Mouse (Mus musculus) myocyte (in vitro differentiated cells): ENCODE data around the gene Ablim1. TPM values are rescaled to one million over a fixed set of nuclear protein-coding genes. Genes with fewer than 3 reads are reported as not detected.

ENCODE experiments used
- H3K27me3 ChIP-seq: one replicate; pipeline ENCODE4 v1.6.1; 2011; ENCODE audit not compliant: control insufficient read depth, insufficient read depth, insufficient read length
- H3K36me3 ChIP-seq: one replicate; pipeline ENCODE4 v1.6.1; 2011; ENCODE audit not compliant: control insufficient read depth, insufficient read depth
- H3K4me2 ChIP-seq: one replicate; pipeline ENCODE4 v1.6.1; 2011; ENCODE audit warnings: low read depth, control low read depth
- H3K4me3 ChIP-seq: one replicate; pipeline ENCODE4 v1.5.1; 2011; ENCODE audit warnings: mild to moderate bottlenecking, control low read depth, moderate library complexity
- H3K79me2 ChIP-seq: one replicate; pipeline ENCODE4 v1.6.1; 2011; ENCODE audit not compliant: control insufficient read depth, insufficient read depth
- H3ac ChIP-seq: one replicate; pipeline ENCODE4 v1.6.1; 2011; ENCODE audit not compliant: control insufficient read depth, insufficient read length
- CEBPB ChIP-seq: IDR thresholded peaks from 2 replicates; pipeline ENCODE4 v1.6.1; 2011; ENCODE audit warnings: mild to moderate bottlenecking, moderate library complexity; ENCODE audit not compliant: poor library complexity, insufficient read depth, severe bottlenecking
- E2F4 ChIP-seq: IDR thresholded peaks from one replicate; pipeline ENCODE4 v1.6.1; 2011; ENCODE audit warnings: mild to moderate bottlenecking, control low read depth, moderate library complexity; ENCODE audit not compliant: insufficient read depth
- MAX ChIP-seq: IDR thresholded peaks from one replicate; pipeline ENCODE4 v1.6.1; 2011; ENCODE audit warnings: low read depth, mild to moderate bottlenecking, control low read depth
- MYOD1 ChIP-seq, 3 experiments: IDR thresholded peaks; one replicate each; pipeline ENCODE4 v1.6.1; 2011; ENCODE audit warnings: control low read depth in 2 of 3, low read depth in 2 of 3, mild to moderate bottlenecking in 2 of 3, moderate library complexity in 1 of 3; ENCODE audit not compliant: insufficient read length in 2 of 3, control insufficient read depth in 1 of 3
- MYOG ChIP-seq, 3 experiments: IDR thresholded peaks; one replicate each; pipeline ENCODE4 v1.6.1; 2011; ENCODE audit warnings: control low read depth in 2 of 3, low read depth in 2 of 3, mild to moderate bottlenecking in 2 of 3; ENCODE audit not compliant: insufficient read length in 2 of 3, control insufficient read depth in 1 of 3, insufficient read depth in 1 of 3
- POLR2A ChIP-seq: IDR thresholded peaks from one replicate; pipeline ENCODE4 v1.6.1; 2011; ENCODE audit warnings: low read depth, mild to moderate bottlenecking, control low read depth, moderate library complexity; ENCODE audit not compliant: insufficient read length
- POLR2AphosphoS2 ChIP-seq: IDR thresholded peaks from one replicate; pipeline ENCODE4 v1.6.1; 2011; ENCODE audit warnings: low read depth, control low read depth; ENCODE audit not compliant: insufficient read length
- REST ChIP-seq: IDR thresholded peaks from one replicate; pipeline ENCODE4 v1.6.1; 2011; ENCODE audit warnings: mild to moderate bottlenecking, control low read depth, moderate library complexity; ENCODE audit not compliant: insufficient read depth, insufficient read length
- SRF ChIP-seq: IDR thresholded peaks from one replicate; pipeline ENCODE4 v1.6.1; 2011; ENCODE audit warnings: low read depth; ENCODE audit not compliant: control insufficient read depth, insufficient read length
- TCF12 ChIP-seq: IDR thresholded peaks from one replicate; pipeline ENCODE4 v1.6.1; 2011; ENCODE audit warnings: mild to moderate bottlenecking, control low read depth; ENCODE audit not compliant: poor library complexity, insufficient read depth, severe bottlenecking
- TCF3 ChIP-seq: IDR thresholded peaks from one replicate; pipeline ENCODE4 v1.6.1; 2011; ENCODE audit warnings: low read depth, control low read depth; ENCODE audit not compliant: insufficient read length
- USF1 ChIP-seq: IDR thresholded peaks from one replicate; pipeline ENCODE4 v1.6.1; 2011; ENCODE audit warnings: low read depth, mild to moderate bottlenecking, control low read depth, moderate library complexity
- polyA plus RNA-seq: library from polyadenylated mRNA; unstranded; fragments of >200 nt; fragmentation: generic; extraction: Trizol; gene quantifications from one replicate; pipeline ENCODE4 v1.2.1, GENCODE M21; 2012; ENCODE audit warnings: missing spikeins

The Ablim1 gene
- polyA plus RNA-seq, 1 experiment = 29.9 TPM

- no peaks in the 10 kb centered on the region for H3K27me3 ChIP-seq
- no peak for TF ChIP-seq MAX
- TF ChIP-seq USF1 = no peak
- TF ChIP-seq REST = no peak
- TF ChIP-seq MYOD1 (IDR thresholded peaks at IDR 0.05; ENCODE audit: control insufficient read depth in 1 of 3, insufficient read length in 2 of 3, low read depth in 2 of 3) = no peak
- TF ChIP-seq POLR2A = no peak
- no peak for TF ChIP-seq SRF
- no peak for TF ChIP-seq TCF3
- TF ChIP-seq MYOG (IDR thresholded peaks at IDR 0.05; ENCODE audit: control insufficient read depth in 1 of 3, insufficient read depth in 1 of 3, insufficient read length in 2 of 3, low read depth in 2 of 3) = no peak
- no peak for TF ChIP-seq CEBPB
- TF ChIP-seq TCF12 = no peak
- TF ChIP-seq E2F4 = no peak
- no peak for TF ChIP-seq POLR2AphosphoS2
- no peaks in the 10 kb centered on the region for H3K79me2 ChIP-seq
- H3K4me2 ChIP-seq = no peak overlapping the region
- no peak overlapping the region for H3ac ChIP-seq
- no peak overlapping the region for H3K4me3 ChIP-seq
- no peaks in the 10 kb centered on the region for H3K36me3 ChIP-seq
These were observed 187.2 kb downstream of the Ablim1 start for GRCm38 (mm10) chr19:57127523-57127922.

DNA sequence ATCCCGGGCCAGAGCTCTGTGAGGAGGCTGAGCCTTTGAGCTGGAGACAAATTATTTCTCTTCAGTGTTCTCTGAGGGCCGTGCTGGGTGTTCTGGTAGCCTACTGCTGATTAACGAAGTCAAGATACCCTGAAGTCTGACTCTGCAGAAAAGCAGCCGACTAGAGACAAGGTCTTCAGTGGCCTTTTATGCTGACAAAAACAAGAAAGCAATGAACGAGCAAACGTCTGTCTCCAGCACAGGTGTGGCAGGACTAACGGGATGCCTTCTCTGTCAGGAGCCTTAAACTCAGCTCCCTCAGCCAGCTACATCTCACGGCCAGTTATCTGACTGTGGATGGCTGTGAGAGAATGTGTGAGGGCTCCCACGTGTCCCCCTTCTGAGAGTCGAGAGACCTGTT is 187.8 kb downstream of the Ablim1 start:
- Histone ChIP-seq H3K27me3 (no peaks in the 10 kb centered on the region), H3K4me2 (no peak overlapping the region), H3K36me3 (no peaks in the 10 kb centered on the region), H3K4me3 (no peak overlapping the region), H3K79me2 (no peaks in the 10 kb centered on the region), H3ac (no peak overlapping the region)
- TF ChIP-seq SRF = no peak
- TF ChIP-seq MAX = no peak
- no peak for TF ChIP-seq USF1
- no peak for TF ChIP-seq TCF3
- TF ChIP-seq MYOG (IDR thresholded peaks at IDR 0.05; ENCODE audit: control insufficient read depth in 1 of 3, insufficient read depth in 1 of 3, insufficient read length in 2 of 3, low read depth in 2 of 3) = no peak
- no peak for TF ChIP-seq REST
- no peak for TF ChIP-seq MYOD1 (IDR thresholded peaks at IDR 0.05; ENCODE audit: control insufficient read depth in 1 of 3, insufficient read length in 2 of 3, low read depth in 2 of 3)
- no peak for TF ChIP-seq TCF12
- no peak for TF ChIP-seq E2F4

DNA sequence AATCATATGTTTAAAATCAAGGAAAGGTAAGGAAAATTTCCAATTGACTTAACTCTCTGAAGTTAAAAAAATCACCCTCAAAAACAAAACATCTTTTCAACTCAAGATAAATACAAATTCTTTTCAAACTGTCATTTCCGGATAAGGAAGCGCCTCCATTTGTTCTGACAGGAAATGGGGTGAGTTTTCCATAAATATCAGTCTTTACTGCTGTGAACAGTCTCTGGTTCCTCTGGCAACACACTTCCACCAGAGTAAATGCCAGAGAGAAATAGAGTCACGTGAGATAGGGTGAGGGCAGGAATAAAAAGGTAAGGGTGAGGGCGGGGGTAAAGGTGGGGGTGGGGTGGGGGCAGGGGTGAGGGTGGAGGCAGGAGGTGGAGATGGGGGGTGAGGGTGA is 189.8 kb downstream of the Ablim1 start:
- no peak overlapping the region for H3ac ChIP-seq
- no peaks in the 10 kb centered on the region for H3K79me2 ChIP-seq
- H3K36me3 ChIP-seq = no peaks in the 10 kb centered on the region
- no peak overlapping the region for H3K4me2 ChIP-seq
- H3K27me3 ChIP-seq = no peaks in the 10 kb centered on the region
- H3K4me3 ChIP-seq = no peak overlapping the region
- TF ChIP-seq USF1 (no peak), MYOG (IDR thresholded peaks at IDR 0.05; ENCODE audit: control insufficient read depth in 1 of 3, insufficient read depth in 1 of 3, insufficient read length in 2 of 3, low read depth in 2 of 3) (no peak), TCF12 (no peak), SRF (no peak), POLR2A (no peak), REST (no peak), MYOD1 (IDR thresholded peaks at IDR 0.05; ENCODE audit: control insufficient read depth in 1 of 3, insufficient read length in 2 of 3, low read depth in 2 of 3) (no peak), MAX (no peak)

DNA sequence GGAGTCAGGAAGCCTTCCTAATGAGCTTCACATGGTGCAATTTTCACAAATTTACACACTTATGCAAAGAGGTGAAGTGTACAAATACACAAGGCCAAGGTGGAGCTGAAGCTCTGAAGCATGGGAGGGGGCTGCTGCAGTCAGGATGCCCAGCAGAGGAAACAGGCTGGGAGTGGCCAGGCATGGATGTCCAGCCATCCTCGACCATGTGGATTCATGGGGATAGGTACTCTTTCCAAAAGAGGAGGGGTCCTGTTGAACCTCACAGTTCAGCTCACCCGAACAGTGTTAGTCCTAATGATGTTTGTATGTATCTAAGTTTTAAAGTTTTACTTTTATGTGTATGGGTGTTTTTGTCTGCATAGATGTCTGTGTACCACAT is 190.6 kb downstream of the Ablim1 start:
- H3ac ChIP-seq = no peak overlapping the region
- no peaks in the 10 kb centered on the region for H3K27me3 ChIP-seq
- no peak overlapping the region for H3K4me3 ChIP-seq
- no peaks in the 10 kb centered on the region for H3K79me2 ChIP-seq
- TF ChIP-seq POLR2AphosphoS2 = no peak
- no peak for TF ChIP-seq CEBPB
- no peak for TF ChIP-seq TCF3
- no peak for TF ChIP-seq MYOG (IDR thresholded peaks at IDR 0.05; ENCODE audit: control insufficient read depth in 1 of 3, insufficient read depth in 1 of 3, insufficient read length in 2 of 3, low read depth in 2 of 3)
- TF ChIP-seq SRF = no peak
- no peak for TF ChIP-seq TCF12
- no peak for TF ChIP-seq MAX
- TF ChIP-seq REST = no peak
- TF ChIP-seq USF1 = no peak
- no peak for TF ChIP-seq E2F4
- TF ChIP-seq MYOD1 (IDR thresholded peaks at IDR 0.05; ENCODE audit: control insufficient read depth in 1 of 3, insufficient read length in 2 of 3, low read depth in 2 of 3) = no peak
- H3K4me2 ChIP-seq = no peak overlapping the region
- no peaks in the 10 kb centered on the region for H3K36me3 ChIP-seq

DNA sequence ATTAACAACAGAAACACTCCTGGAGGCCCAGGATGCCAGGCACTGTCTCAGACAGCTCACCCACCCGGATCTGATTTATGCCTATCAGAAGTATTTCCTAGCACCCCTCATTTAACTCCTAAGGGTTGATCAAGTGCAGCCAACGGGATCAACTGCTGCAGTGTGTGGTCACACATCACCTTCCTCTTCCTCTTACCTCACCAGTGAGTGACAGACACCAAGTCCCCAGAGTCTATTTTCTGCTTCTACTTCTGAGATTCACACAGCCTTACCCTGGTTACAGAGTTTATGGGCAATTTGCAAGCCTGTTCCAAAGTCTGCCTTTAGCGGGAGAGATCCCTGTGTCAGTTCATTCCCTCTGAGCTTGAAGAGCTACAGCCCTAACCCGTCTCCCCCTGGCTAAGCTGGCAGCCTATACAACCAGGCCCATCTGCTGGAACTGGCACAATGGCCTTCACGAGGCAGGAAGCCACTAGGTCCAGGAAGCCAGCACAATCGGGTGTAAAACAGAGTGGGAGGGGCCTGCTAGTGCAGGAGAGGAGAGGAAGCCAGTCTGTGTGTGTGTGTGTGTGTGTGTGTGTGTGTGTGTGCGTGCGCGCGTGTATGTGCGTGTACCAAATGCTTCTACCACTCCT is 191.1 kb downstream of the Ablim1 start:
- Histone ChIP-seq H3K4me2 (no peak overlapping the region), H3K27me3 (no peaks in the 10 kb centered on the region), H3K36me3 (no peaks in the 10 kb centered on the region), H3ac (no peak overlapping the region), H3K4me3 (no peak overlapping the region), H3K79me2 (no peaks in the 10 kb centered on the region)
- TF ChIP-seq TCF12 (no peak), TCF3 (no peak), MYOD1 (IDR thresholded peaks at IDR 0.05; ENCODE audit: control insufficient read depth in 1 of 3, insufficient read length in 2 of 3, low read depth in 2 of 3) (no peak), POLR2A (no peak), REST (no peak), MAX (no peak), CEBPB (no peak), POLR2AphosphoS2 (no peak), E2F4 (no peak), USF1 (no peak), SRF (no peak), MYOG (IDR thresholded peaks at IDR 0.05; ENCODE audit: control insufficient read depth in 1 of 3, insufficient read depth in 1 of 3, insufficient read length in 2 of 3, low read depth in 2 of 3) (no peak)
